Mouse (Mus musculus) heart, adult 2 months (tissue): ENCODE results near the gene Serpina16.

Experiments
- CTCF ChIP-seq: fragments of 200-600 bp; IDR thresholded peaks from 2 replicates; pipeline ENCODE4 v1.8.1; 2022; ENCODE audit warnings: antibody characterized with exemption, mild to moderate bottlenecking, moderate library complexity
- POLR2A ChIP-seq: fragments of 200-500 bp; IDR thresholded peaks from 2 replicates; pipeline ENCODE4 v1.6.1; 2011; ENCODE audit warnings: mild to moderate bottlenecking, low read depth, low read length, control low read depth; ENCODE audit not compliant: insufficient read depth

GRCm38 (mm10) chr12:103681739-103682138, 5.8 kb upstream of the Serpina16 start:
- TF ChIP-seq POLR2A (no peak), CTCF (no peak)
